ENCODE assay signal across 30 mouse cellular contexts in the genomic region with DNA sequence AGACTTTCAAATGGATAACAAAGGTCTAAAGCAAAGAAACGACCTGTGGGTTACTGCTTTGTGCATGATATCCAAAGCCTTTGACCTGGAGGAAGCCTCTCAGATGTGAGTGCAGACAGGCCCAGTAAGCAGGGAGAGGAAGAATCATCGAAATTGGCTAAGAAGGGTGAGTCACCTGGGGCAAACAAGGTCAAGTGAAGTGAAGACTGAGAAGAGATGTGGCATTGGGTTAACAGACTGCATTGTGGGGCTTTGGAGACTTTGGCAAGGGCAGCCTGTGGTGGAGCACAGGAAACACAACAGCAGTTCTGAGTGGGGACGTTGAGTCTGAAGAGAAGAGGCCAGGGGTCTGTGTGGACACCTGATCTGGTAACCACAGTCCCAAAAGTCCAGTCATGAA. TPM values are rescaled to one million over a fixed set of nuclear protein-coding genes. Genes with fewer than 3 reads are reported as not detected.
A peak's percentile ranks its signal among the peaks of the same experiment; 100 is the strongest.
DNase-seq lines count a peak whose midpoint lies in the region; ATAC-seq and TF ChIP-seq lines count a peak whose summit lies in the region.
"Had no signal": no experiment of that assay in that cellular context is flagged by ENCODE, and none has a peak within 500 bp of the region (broad histone marks: within the 10 kb centered on the region; RNA-seq: fewer than 3 reads in every experiment).

No protein-coding gene starts in this region.

- WGBS in macrophage (ENCODE audit: missing documents), result 22% methylated on average over 3 of the region's 3 CpGs
- WGBS in midbrain, embryonic 13.5 days, result 55% methylated on average over 3 of the region's 3 CpGs

- TF ChIP-seq CTCF in bone marrow macrophage, adult 2 months (IDR thresholded peaks at IDR 0.05; ENCODE audit: low read depth, low read length), result no peak

- no peak for ATAC-seq in midbrain, embryonic 13.5 days
- no peak for ATAC-seq in erythroblast, adult 5-6 weeks (replicated peaks; ENCODE audit: low FRiP score, poor library complexity, severe bottlenecking)
- ATAC-seq: forebrain, postnatal 0 days had no signal

- H3K36me3 ChIP-seq in macrophage (ENCODE audit: inconsistent target), result no peaks in the 10 kb centered on the region
- no peaks in the 10 kb centered on the region for H3K36me3 ChIP-seq in midbrain, embryonic 13.5 days
- H3K36me3 ChIP-seq: embryonic facial prominence, embryonic 13.5 days; G1E; heart, embryonic 13.5 days; hindbrain, embryonic 13.5 days; limb, embryonic 10.5 days; lung, embryonic 15.5 days; neural tube, embryonic 13.5 days; stomach, embryonic 15.5 days had no signal

- TF ChIP-seq POLR2A in bone marrow macrophage, adult 2 months (IDR thresholded peaks at IDR 0.05; ENCODE audit: borderline replicate concordance, low read depth, low read length), result no peak

- no peaks in the 10 kb centered on the region for H3K79me2 ChIP-seq in macrophage (ENCODE audit: inconsistent target)

- peaks cover 47% of the 10 kb centered on the region for H3K4me1 ChIP-seq in bone marrow macrophage, adult 2 months (ENCODE audit: control insufficient read depth, insufficient read depth, low read length)
- peaks cover 10% of the 10 kb centered on the region for H3K4me1 ChIP-seq in midbrain, embryonic 13.5 days (replicated peaks)

- no peaks in the 10 kb centered on the region for H3K9me3 ChIP-seq in midbrain, embryonic 13.5 days
- H3K9me3 ChIP-seq: embryonic facial prominence, embryonic 13.5 days; G1E; heart, embryonic 13.5 days; hindbrain, embryonic 13.5 days; limb, embryonic 10.5 days; lung, embryonic 15.5 days; neural tube, embryonic 13.5 days; stomach, embryonic 15.5 days had no signal

- no peak overlapping the region for H3K4me3 ChIP-seq in bone marrow macrophage, adult 2 months (ENCODE audit: insufficient read depth, low read length)
- no peak overlapping the region for H3K4me3 ChIP-seq in macrophage (ENCODE audit: inconsistent target)
- H3K4me3 ChIP-seq in midbrain, embryonic 13.5 days (replicated peaks), result no peak overlapping the region
- H3K4me3 ChIP-seq: embryonic facial prominence, embryonic 13.5 days; heart, embryonic 13.5 days; hindbrain, embryonic 13.5 days; limb, embryonic 10.5 days; lung, embryonic 15.5 days; megakaryocyte, embryonic 14.5 days; neural tube, embryonic 13.5 days; stomach, embryonic 15.5 days had no signal

- H3K27me3 ChIP-seq in midbrain, embryonic 13.5 days, result 0 out of 2 replicates have a peak, but pooled peaks cover 19% of the 10 kb centered on the region
- H3K27me3 ChIP-seq: stomach, embryonic 15.5 days had no signal

- DNase-seq in adrenal gland, adult 2 months, result peak; percentile 62
- no peak for DNase-seq in adrenal gland, adult 8-10 months
- DNase-seq in 416B (ENCODE audit: low read depth), result peak; percentile 90
- DNase-seq in thymus, postnatal 10 days (ENCODE audit: low spot score in 2 of 2), result no peak
- DNase-seq: adrenal gland, postnatal 25 days; cerebellum, adult 11-12 months; cerebellum, postnatal 14 days; forebrain, postnatal 0 days; gastrocnemius, postnatal 14 days; heart, adult 18-20 months; heart, postnatal 14 days; kidney, adult 18-20 months; liver; midbrain, embryonic 14.5 days; right cerebral cortex, adult 18-20 months; right cerebral cortex, postnatal 4 days; thymus, postnatal 36 days had no signal

- no peak overlapping the region for H3K4me2 ChIP-seq in midbrain, embryonic 13.5 days (replicated peaks)
- H3K4me2 ChIP-seq: embryonic facial prominence, embryonic 13.5 days; heart, embryonic 13.5 days; hindbrain, embryonic 13.5 days; lung, embryonic 15.5 days; neural tube, embryonic 13.5 days; stomach, embryonic 15.5 days had no signal

- H3K9ac ChIP-seq in midbrain, embryonic 13.5 days (replicated peaks), result no peak overlapping the region
- H3K9ac ChIP-seq: embryonic facial prominence, embryonic 13.5 days; forebrain, postnatal 0 days; heart, embryonic 13.5 days; hindbrain, embryonic 13.5 days; lung, embryonic 15.5 days; neural tube, embryonic 13.5 days; stomach, embryonic 15.5 days had no signal

- peak overlapping the region; percentile 32 for H3K27ac ChIP-seq in bone marrow macrophage, adult 2 months (ENCODE audit: insufficient read depth, low read depth, low read length)
- peak overlapping the region; percentile 22; the same call in 1 of the 2 replicates for H3K27ac ChIP-seq in macrophage
- no peak overlapping the region for H3K27ac ChIP-seq in midbrain, embryonic 13.5 days
- H3K27ac ChIP-seq: embryonic facial prominence, embryonic 13.5 days; heart, embryonic 13.5 days; hindbrain, embryonic 13.5 days; limb, embryonic 10.5 days; lung, embryonic 15.5 days; neural tube, embryonic 13.5 days; stomach, embryonic 15.5 days had no signal

RNA-seq across cellular contexts. Expression of a gene that starts 3.4 kb away (rescaled TPM):
- 10 to 100 TPM in 1 of 2 experiments, 1 to 10 TPM in 1; 8.8 to 14.3 TPM for total RNA-seq in adrenal gland, adult 2 months (2021)
- 31.8 and 42.4 TPM in 2 replicates for polyA plus RNA-seq in adrenal gland, adult 2 months (2012; rRNA removed)
- 10 to 100 TPM; 12.2 to 14.0 (median 12.5) TPM for total RNA-seq in adrenal gland, adult 8-10 months (2022)
- polyA plus RNA-seq in bone marrow macrophage, adult 2 months (2012; ENCODE audit: insufficient read depth, insufficient read length, missing spikeins), result 178 and 180 TPM in 2 replicates
- total RNA-seq in macrophage (2018; cell fraction: chromatin; rRNA removed), result 100 to 1,000 TPM in 6 of 26 experiments, 10 to 100 TPM in 20; 12.4 to 193 (median 60.3) TPM
- 10 to 100 TPM in 19 of 26 experiments, 1 to 10 TPM in 7; 8.5 to 33.5 (median 15.5) TPM for total RNA-seq in macrophage (2018; cell fraction: cytosol; rRNA removed)
- total RNA-seq in macrophage (2018; cell fraction: nucleus; rRNA removed), result 100 to 1,000 TPM in 3 of 26 experiments, 10 to 100 TPM in 23; 24.0 to 139 (median 65.3) TPM
- 7.3 to 33.5 TPM (median 7.7 TPM) in 3 replicates for polyA plus RNA-seq in macrophage (2018)
- 28.8 and 31.1 TPM in 2 replicates for polyA plus RNA-seq in midbrain, embryonic 13.5 days (2015; fragmentation: Nextera tagmentation; extraction: Ambion mirVana)
- total RNA-seq in erythroblast, adult 5-6 weeks (2015; ENCODE audit: low replicate concordance), result 29.7 and 57.3 TPM in 2 replicates
- 9.8 and 20.7 TPM in 2 replicates for total RNA-seq in erythroblast, adult 5-6 weeks (2017; ENCODE audit: low replicate concordance)

RNA-seq across cellular contexts. Expression of a gene that starts 39.5 kb away (rescaled TPM):
- 10 to 100 TPM; 51.1 to 59.4 TPM for total RNA-seq in adrenal gland, adult 2 months (2021)
- polyA plus RNA-seq in adrenal gland, adult 2 months (2012; rRNA removed), result 40.7 and 40.9 TPM in 2 replicates
- total RNA-seq in adrenal gland, adult 8-10 months (2022), result 10 to 100 TPM; 44.3 to 50.8 (median 47.0) TPM
- polyA plus RNA-seq in bone marrow macrophage, adult 2 months (2012; ENCODE audit: insufficient read depth, insufficient read length, missing spikeins), result 14.0 and 17.5 TPM in 2 replicates
- total RNA-seq in macrophage (2018; cell fraction: chromatin; rRNA removed), result 10 to 100 TPM; 11.1 to 30.9 (median 17.3) TPM
- 10 to 100 TPM; 26.0 to 45.2 (median 33.0) TPM for total RNA-seq in macrophage (2018; cell fraction: cytosol; rRNA removed)
- 10 to 100 TPM; 17.6 to 42.3 (median 27.8) TPM for total RNA-seq in macrophage (2018; cell fraction: nucleus; rRNA removed)
- polyA plus RNA-seq in macrophage (2018), result 23.0 to 38.3 TPM (median 30.3 TPM) in 3 replicates
- 28.7 and 29.7 TPM in 2 replicates for polyA plus RNA-seq in midbrain, embryonic 13.5 days (2015; fragmentation: Nextera tagmentation; extraction: Ambion mirVana)
- total RNA-seq in erythroblast, adult 5-6 weeks (2015; ENCODE audit: low replicate concordance), result 7.9 and 11.5 TPM in 2 replicates
- total RNA-seq in erythroblast, adult 5-6 weeks (2017; ENCODE audit: low replicate concordance), result 13.7 and 20.2 TPM in 2 replicates

RNA-seq across cellular contexts. Expression of a gene that starts 45.3 kb away (rescaled TPM):
- 100 to 1,000 TPM in 1 of 2 experiments, 10 to 100 TPM in 1; 78.2 to 158 TPM for total RNA-seq in adrenal gland, adult 2 months (2021)
- 170 and 236 TPM in 2 replicates for polyA plus RNA-seq in adrenal gland, adult 2 months (2012; rRNA removed)
- total RNA-seq in adrenal gland, adult 8-10 months (2022), result 100 to 1,000 TPM in 3 of 4 experiments, 10 to 100 TPM in 1; 88.2 to 134 (median 124) TPM
- 124 and 126 TPM in 2 replicates for polyA plus RNA-seq in bone marrow macrophage, adult 2 months (2012; ENCODE audit: insufficient read depth, insufficient read length, missing spikeins)
- total RNA-seq in macrophage (2018; cell fraction: chromatin; rRNA removed), result 100 to 1,000 TPM in 8 of 26 experiments, 10 to 100 TPM in 18; 18.3 to 483 (median 71.9) TPM
- total RNA-seq in macrophage (2018; cell fraction: cytosol; rRNA removed), result 100 to 1,000 TPM in 13 of 26 experiments, 10 to 100 TPM in 13; 61.7 to 262 (median 112) TPM
- total RNA-seq in macrophage (2018; cell fraction: nucleus; rRNA removed), result 100 to 1,000 TPM in 11 of 26 experiments, 10 to 100 TPM in 15; 40.2 to 222 (median 79.2) TPM
- polyA plus RNA-seq in macrophage (2018), result 96.7 to 217 TPM (median 105 TPM) in 3 replicates
- 21.4 and 23.4 TPM in 2 replicates for polyA plus RNA-seq in midbrain, embryonic 13.5 days (2015; fragmentation: Nextera tagmentation; extraction: Ambion mirVana)
- total RNA-seq in erythroblast, adult 5-6 weeks (2015; ENCODE audit: low replicate concordance), result 6.9 and 9.0 TPM in 2 replicates
- total RNA-seq in erythroblast, adult 5-6 weeks (2017; ENCODE audit: low replicate concordance), result 45.6 and 52.7 TPM in 2 replicates

RNA-seq across cellular contexts. Expression of a gene that starts 54.3 kb away (rescaled TPM):
- 10 to 100 TPM; 31.1 to 43.0 TPM for total RNA-seq in adrenal gland, adult 2 months (2021)
- polyA plus RNA-seq in adrenal gland, adult 2 months (2012; rRNA removed), result 75.8 and 77.4 TPM in 2 replicates
- total RNA-seq in adrenal gland, adult 8-10 months (2022), result 10 to 100 TPM; 31.5 to 46.9 (median 34.3) TPM
- polyA plus RNA-seq in bone marrow macrophage, adult 2 months (2012; ENCODE audit: insufficient read depth, insufficient read length, missing spikeins), result 55.0 and 59.7 TPM in 2 replicates
- 10 to 100 TPM in 18 of 26 experiments, 1 to 10 TPM in 8; 3.6 to 33.6 (median 15.7) TPM for total RNA-seq in macrophage (2018; cell fraction: chromatin; rRNA removed)
- 10 to 100 TPM; 11.9 to 27.4 (median 19.5) TPM for total RNA-seq in macrophage (2018; cell fraction: cytosol; rRNA removed)
- total RNA-seq in macrophage (2018; cell fraction: nucleus; rRNA removed), result 10 to 100 TPM in 15 of 26 experiments, 1 to 10 TPM in 11; 4.3 to 40.2 (median 12.1) TPM
- 20.9 to 38.7 TPM (median 26.5 TPM) in 3 replicates for polyA plus RNA-seq in macrophage (2018)
- polyA plus RNA-seq in midbrain, embryonic 13.5 days (2015; fragmentation: Nextera tagmentation; extraction: Ambion mirVana), result 51.7 and 56.8 TPM in 2 replicates
- total RNA-seq in erythroblast, adult 5-6 weeks (2015; ENCODE audit: low replicate concordance), result 33.2 and 56.6 TPM in 2 replicates
- total RNA-seq in erythroblast, adult 5-6 weeks (2017; ENCODE audit: low replicate concordance), result 42.1 and 43.4 TPM in 2 replicates

Comparison
In these comparisons a context has a peak if more than half of its experiments do, and no peak if none do; other contexts are left out.
1. DNase-seq: peak in adrenal gland, adult 2 months (single experiment) and 416B (single experiment); none in adrenal gland, adult 8-10 months (single experiment) and thymus, postnatal 10 days (0 of 2).